Mouse (Mus musculus): ENCODE results near the gene Sirpa.

The Sirpa gene

GRCm38 (mm10) chr2:129628456-129629185 lies 36.0 kb downstream of the Sirpa start:
- no peaks in the 10 kb centered on the region for H3K27me3 ChIP-seq (ENCODE audit: control insufficient read depth, insufficient read depth, low read length, poor library complexity, severe bottlenecking)

DNA sequence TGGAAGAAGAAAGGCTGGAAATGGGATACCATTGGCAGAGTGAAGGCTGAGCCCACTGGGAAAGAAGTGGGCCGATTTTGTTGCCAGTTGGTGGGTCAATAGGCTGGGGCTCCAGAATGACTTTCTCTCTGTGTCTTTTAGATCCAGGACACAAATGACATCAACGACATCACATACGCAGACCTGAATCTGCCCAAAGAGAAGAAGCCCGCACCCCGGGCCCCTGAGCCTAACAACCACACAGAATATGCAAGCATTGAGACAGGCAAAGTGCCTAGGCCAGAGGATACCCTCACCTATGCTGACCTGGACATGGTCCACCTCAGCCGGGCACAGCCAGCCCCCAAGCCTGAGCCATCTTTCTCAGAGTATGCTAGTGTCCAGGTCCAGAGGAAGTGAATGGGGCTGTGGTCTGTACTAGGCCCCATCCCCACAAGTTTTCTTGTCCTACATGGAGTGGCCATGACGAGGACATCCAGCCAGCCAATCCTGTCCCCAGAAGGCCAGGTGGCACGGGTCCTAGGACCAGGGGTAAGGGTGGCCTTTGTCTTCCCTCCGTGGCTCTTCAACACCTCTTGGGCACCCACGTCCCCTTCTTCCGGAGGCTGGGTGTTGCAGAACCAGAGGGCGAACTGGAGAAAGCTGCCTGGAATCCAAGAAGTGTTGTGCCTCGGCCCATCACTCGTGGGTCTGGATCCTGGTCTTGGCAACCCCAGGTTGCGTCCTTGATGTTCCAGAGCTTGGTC lies 37.3 kb downstream of the Sirpa start:
- DNase-seq (ENCODE audit: low read depth, low spot score) = no peak
- no peaks in the 10 kb centered on the region for H3K36me3 ChIP-seq (ENCODE audit: control insufficient read depth, insufficient read depth, low read length, poor library complexity, severe bottlenecking)
- H3K27me3 ChIP-seq (ENCODE audit: control insufficient read depth, insufficient read depth, low read length, poor library complexity, severe bottlenecking) = no peaks in the 10 kb centered on the region

More at GRCm38 (mm10) chr2:129628456-129629185, 36.0 kb downstream of the Sirpa start:
- no peak for DNase-seq (ENCODE audit: low read depth, low spot score)
- no peaks in the 10 kb centered on the region for H3K36me3 ChIP-seq (ENCODE audit: control insufficient read depth, insufficient read depth, low read length, poor library complexity, severe bottlenecking)

GRCm38 (mm10) chr2:129630532-129630886 lies 37.9 kb downstream of the Sirpa start:
- no peaks in the 10 kb centered on the region for H3K36me3 ChIP-seq (ENCODE audit: control insufficient read depth, insufficient read depth, low read length, poor library complexity, severe bottlenecking)
- H3K27me3 ChIP-seq (ENCODE audit: control insufficient read depth, insufficient read depth, low read length, poor library complexity, severe bottlenecking) = no peaks in the 10 kb centered on the region
- DNase-seq (ENCODE audit: low read depth, low spot score) = no peak

- DNase-seq (ENCODE audit: low read depth, low spot score) = no peak
- no peaks in the 10 kb centered on the region for H3K36me3 ChIP-seq (ENCODE audit: control insufficient read depth, insufficient read depth, low read length, poor library complexity, severe bottlenecking)
- H3K27me3 ChIP-seq (ENCODE audit: control insufficient read depth, insufficient read depth, low read length, poor library complexity, severe bottlenecking) = no peaks in the 10 kb centered on the region
Measured at GRCm38 (mm10) chr2:129630978-129631660, 38.5 kb downstream of the Sirpa start.

DNA sequence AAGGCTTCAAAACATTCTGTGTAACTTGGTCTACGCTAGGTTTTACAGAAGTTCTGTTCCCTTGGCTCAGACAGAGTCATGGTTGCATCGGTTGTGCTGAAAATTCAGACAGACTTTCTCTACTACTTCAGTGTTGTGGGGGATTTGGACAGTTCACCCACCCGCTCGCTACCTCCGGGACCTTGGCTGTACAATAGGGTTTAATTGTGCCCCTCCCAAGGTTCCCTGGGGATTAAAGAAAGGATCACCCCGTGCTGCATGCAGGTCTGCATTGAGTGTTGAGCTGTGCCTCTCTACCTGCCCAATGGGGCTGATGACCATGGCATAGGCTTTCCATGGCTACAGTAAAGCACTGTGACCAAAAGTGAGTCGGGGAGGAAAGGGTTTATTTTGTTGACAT lies 39.7 kb downstream of the Sirpa start:
- no peak for DNase-seq (ENCODE audit: low read depth, low spot score)
- no peaks in the 10 kb centered on the region for H3K36me3 ChIP-seq (ENCODE audit: control insufficient read depth, insufficient read depth, low read length, poor library complexity, severe bottlenecking)
- no peaks in the 10 kb centered on the region for H3K27me3 ChIP-seq (ENCODE audit: control insufficient read depth, insufficient read depth, low read length, poor library complexity, severe bottlenecking)

DNA sequence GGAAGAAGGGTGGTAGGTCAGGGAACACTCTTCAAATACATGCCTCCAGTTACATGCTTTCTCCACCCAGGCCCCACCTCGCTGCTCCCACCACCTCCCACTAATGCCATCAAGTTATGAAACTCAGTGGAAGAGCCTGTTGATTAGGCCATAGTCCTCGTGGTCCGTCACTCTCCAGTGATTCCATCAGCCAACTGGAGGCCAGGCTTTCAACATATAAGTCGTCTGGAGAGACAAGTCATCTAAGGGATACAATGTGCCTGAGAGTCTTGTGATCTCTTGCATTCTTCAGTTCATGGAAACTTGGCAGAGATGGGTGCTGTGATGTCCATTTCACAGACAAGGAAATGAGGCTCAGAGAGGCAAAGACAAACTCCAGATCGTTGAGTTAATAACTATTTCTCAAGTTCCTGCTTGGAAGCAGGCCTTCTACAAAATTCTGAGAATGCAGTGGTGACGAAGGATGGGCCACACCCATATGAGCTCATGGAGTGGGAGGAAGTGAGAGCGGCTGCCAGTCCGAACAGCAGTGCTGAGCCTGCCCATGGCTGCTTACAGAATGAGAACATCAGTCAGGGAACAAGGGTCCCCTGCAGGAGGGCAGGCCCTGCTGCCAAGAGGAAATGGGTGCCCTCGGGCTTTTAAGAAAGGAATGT lies 40.6 kb downstream of the Sirpa start:
- DNase-seq (ENCODE audit: low read depth, low spot score) = peak; percentile 59
- Histone ChIP-seq H3K27me3 (ENCODE audit: control insufficient read depth, insufficient read depth, low read length, poor library complexity, severe bottlenecking) (no peaks in the 10 kb centered on the region), H3K36me3 (ENCODE audit: control insufficient read depth, insufficient read depth, low read length, poor library complexity, severe bottlenecking) (no peaks in the 10 kb centered on the region)

- Histone ChIP-seq H3K27me3 (ENCODE audit: control insufficient read depth, insufficient read depth, low read length, poor library complexity, severe bottlenecking) (no peaks in the 10 kb centered on the region), H3K36me3 (ENCODE audit: control insufficient read depth, insufficient read depth, low read length, poor library complexity, severe bottlenecking) (no peaks in the 10 kb centered on the region)
- DNase-seq (ENCODE audit: low read depth, low spot score) = no peak
Measured at GRCm38 (mm10) chr2:129633982-129634381, 41.3 kb downstream of the Sirpa start.

GRCm38 (mm10) chr2:129652616-129653015 lies 60.0 kb downstream of the Sirpa start:
- Histone ChIP-seq H3K36me3 (ENCODE audit: control insufficient read depth, insufficient read depth, low read length, poor library complexity, severe bottlenecking) (no peaks in the 10 kb centered on the region), H3K27me3 (ENCODE audit: control insufficient read depth, insufficient read depth, low read length, poor library complexity, severe bottlenecking) (no peaks in the 10 kb centered on the region)
- DNase-seq (ENCODE audit: low read depth, low spot score) = no peak

GRCm38 (mm10) chr2:129653632-129654031 lies 61.0 kb downstream of the Sirpa start:
- no peaks in the 10 kb centered on the region for H3K36me3 ChIP-seq (ENCODE audit: control insufficient read depth, insufficient read depth, low read length, poor library complexity, severe bottlenecking)
- no peak for DNase-seq (ENCODE audit: low read depth, low spot score)
- no peaks in the 10 kb centered on the region for H3K27me3 ChIP-seq (ENCODE audit: control insufficient read depth, insufficient read depth, low read length, poor library complexity, severe bottlenecking)

DNA sequence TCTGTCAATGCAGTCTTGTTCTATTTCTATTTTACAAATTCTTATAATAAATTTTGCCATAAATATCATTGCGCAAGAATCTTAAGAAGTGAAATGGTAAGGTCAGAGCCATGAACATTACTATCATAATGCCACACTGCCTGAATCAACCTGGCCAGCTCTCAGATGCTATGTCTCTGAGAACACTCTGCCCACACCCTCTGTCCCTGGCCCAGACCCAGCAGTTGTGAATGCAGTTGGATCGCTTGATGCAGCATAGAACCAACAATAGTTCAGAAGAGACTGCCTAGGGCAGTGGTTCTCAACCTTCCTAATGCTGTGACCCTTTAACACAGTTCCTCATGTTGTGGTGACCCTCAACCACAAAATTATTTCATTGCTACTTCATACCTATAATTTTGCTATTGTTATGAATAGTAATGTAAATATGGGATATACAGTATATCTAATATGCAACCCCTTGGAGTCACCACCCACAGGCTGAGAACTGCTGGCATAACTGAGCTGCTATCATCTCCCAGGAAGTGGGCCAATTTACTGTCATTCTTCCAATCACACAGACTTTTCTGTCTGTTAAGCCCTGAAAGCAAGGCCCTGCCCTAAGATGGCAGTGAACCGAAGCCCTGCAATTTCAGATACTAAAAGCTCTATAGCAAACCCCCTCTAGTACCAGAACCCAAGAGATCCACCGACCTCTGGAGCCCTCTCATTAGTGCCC lies 61.8 kb downstream of the Sirpa start:
- H3K27me3 ChIP-seq (ENCODE audit: control insufficient read depth, insufficient read depth, low read length, poor library complexity, severe bottlenecking) = no peaks in the 10 kb centered on the region
- DNase-seq (ENCODE audit: low read depth, low spot score) = no peak
- no peaks in the 10 kb centered on the region for H3K36me3 ChIP-seq (ENCODE audit: control insufficient read depth, insufficient read depth, low read length, poor library complexity, severe bottlenecking)

GRCm38 (mm10) chr2:129655033-129655432 lies 62.4 kb downstream of the Sirpa start:
- H3K27me3 ChIP-seq (ENCODE audit: control insufficient read depth, insufficient read depth, low read length, poor library complexity, severe bottlenecking) = no peaks in the 10 kb centered on the region

GRCm38 (mm10) chr2:129658796-129659195 lies 66.2 kb downstream of the Sirpa start:
- no peak for DNase-seq (ENCODE audit: low read depth, low spot score)
- no peaks in the 10 kb centered on the region for H3K27me3 ChIP-seq (ENCODE audit: control insufficient read depth, insufficient read depth, low read length, poor library complexity, severe bottlenecking)
- H3K36me3 ChIP-seq (ENCODE audit: control insufficient read depth, insufficient read depth, low read length, poor library complexity, severe bottlenecking) = no peaks in the 10 kb centered on the region

More at GRCm38 (mm10) chr2:129655033-129655432, 62.4 kb downstream of the Sirpa start:
- no peak for DNase-seq (ENCODE audit: low read depth, low spot score)
- no peaks in the 10 kb centered on the region for H3K36me3 ChIP-seq (ENCODE audit: control insufficient read depth, insufficient read depth, low read length, poor library complexity, severe bottlenecking)

- H3K36me3 ChIP-seq (ENCODE audit: control insufficient read depth, insufficient read depth, low read length, poor library complexity, severe bottlenecking) = no peaks in the 10 kb centered on the region
- no peaks in the 10 kb centered on the region for H3K27me3 ChIP-seq (ENCODE audit: control insufficient read depth, insufficient read depth, low read length, poor library complexity, severe bottlenecking)
- DNase-seq (ENCODE audit: low read depth, low spot score) = no peak
Measured at GRCm38 (mm10) chr2:129660020-129660419, 67.4 kb downstream of the Sirpa start.

- H3K27me3 ChIP-seq (ENCODE audit: control insufficient read depth, insufficient read depth, low read length, poor library complexity, severe bottlenecking) = no peaks in the 10 kb centered on the region
- DNase-seq (ENCODE audit: low read depth, low spot score) = no peak
- H3K36me3 ChIP-seq (ENCODE audit: control insufficient read depth, insufficient read depth, low read length, poor library complexity, severe bottlenecking) = no peaks in the 10 kb centered on the region
Measured at GRCm38 (mm10) chr2:129662484-129662883, 69.8 kb downstream of the Sirpa start.
